Mouse (Mus musculus): Measurements from ENCODE around the gene Tgfbr3. TPM values are rescaled to one million over a fixed set of nuclear protein-coding genes. Genes with fewer than 3 reads are reported as not detected.
A peak's percentile ranks its signal among the peaks of the same experiment; 100 is the strongest.

Gene Tgfbr3
- polyA plus RNA-seq, 1 experiment from 2014 or later: 7.2 TPM

DNA sequence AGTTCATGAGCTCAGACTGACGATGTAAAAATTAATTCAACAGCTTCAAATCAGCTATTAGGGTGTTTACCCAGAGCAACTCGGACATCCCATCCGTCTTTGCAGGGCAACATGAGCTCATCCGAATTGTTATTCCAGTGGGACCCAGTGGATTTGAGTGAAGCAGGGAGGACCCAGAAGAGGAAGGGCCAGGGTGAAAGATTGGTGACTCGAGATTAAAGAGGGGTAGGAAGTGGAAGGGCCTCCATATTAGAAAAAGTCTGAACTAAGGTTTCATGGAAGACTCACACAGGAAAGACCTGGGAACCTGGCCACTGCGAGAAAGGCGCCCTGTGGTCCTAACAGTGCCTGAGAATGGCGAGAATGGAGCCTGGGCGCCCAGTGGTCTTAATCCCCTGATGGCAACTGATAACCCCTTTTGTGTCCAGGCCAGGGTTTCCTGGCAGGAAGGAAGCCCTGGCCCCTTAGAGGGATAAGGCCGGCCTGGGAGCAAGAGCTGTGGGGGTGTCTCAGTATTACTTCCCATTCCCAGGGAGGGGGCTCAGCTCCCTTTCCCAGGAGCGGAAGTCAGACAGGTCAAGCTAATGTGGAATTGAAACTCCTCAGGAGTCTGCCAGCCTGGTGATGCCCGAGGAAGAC is 208.3 kb downstream of the Tgfbr3 start:
- H3K27me3 ChIP-seq (ENCODE audit: low read depth, poor library complexity, severe bottlenecking): no peaks in the 10 kb centered on the region
- H3K9me3 ChIP-seq (replicated peaks): no peaks in the 10 kb centered on the region
- H3K36me3 ChIP-seq: no peaks in the 10 kb centered on the region
- DNase-seq (ENCODE audit: low spot score): no peak
- H3K4me1 ChIP-seq: peaks cover 25% of the 10 kb centered on the region
- 44% methylated on average over 12 of the region's 12 CpGs for WGBS
- no peak overlapping the region for H3K4me3 ChIP-seq
- H3K27ac ChIP-seq (replicated peaks): 0 out of 2 replicates have a peak overlapping the region, but pooled peaks have one; percentile 38

- Histone ChIP-seq H3K27ac (replicated peaks) (no peak overlapping the region), H3K9me3 (replicated peaks) (no peaks in the 10 kb centered on the region), H3K4me1 (peaks cover 25% of the 10 kb centered on the region), H3K27me3 (ENCODE audit: low read depth, poor library complexity, severe bottlenecking) (no peaks in the 10 kb centered on the region), H3K36me3 (no peaks in the 10 kb centered on the region), H3K4me3 (no peak overlapping the region)
- 66% methylated on average over 8 of the region's 8 CpGs for WGBS
- no peak for DNase-seq (ENCODE audit: low spot score)
Observed at GRCm38 (mm10) chr5:107079920-107080319, 209.5 kb downstream of the Tgfbr3 start.

GRCm38 (mm10) chr5:107079146-107079638 is 210.2 kb downstream of the Tgfbr3 start:
- no peak for DNase-seq (ENCODE audit: low spot score)
- no peaks in the 10 kb centered on the region for H3K9me3 ChIP-seq (replicated peaks)
- no peaks in the 10 kb centered on the region for H3K27me3 ChIP-seq (ENCODE audit: low read depth, poor library complexity, severe bottlenecking)
- no peak overlapping the region for H3K4me3 ChIP-seq
- peaks cover 29% of the 10 kb centered on the region for H3K4me1 ChIP-seq
- 0 out of 2 replicates have a peak overlapping the region, but pooled peaks have one; percentile 42 for H3K27ac ChIP-seq (replicated peaks)
- H3K36me3 ChIP-seq: no peaks in the 10 kb centered on the region
- WGBS: 82% methylated on average over 11 of the region's 11 CpGs

- DNase-seq (ENCODE audit: low spot score): no peak
- Histone ChIP-seq H3K27me3 (ENCODE audit: low read depth, poor library complexity, severe bottlenecking) (no peaks in the 10 kb centered on the region), H3K4me3 (no peak overlapping the region), H3K4me1 (peaks cover 36% of the 10 kb centered on the region), H3K36me3 (no peaks in the 10 kb centered on the region), H3K27ac (replicated peaks) (no peak overlapping the region), H3K9me3 (replicated peaks) (no peaks in the 10 kb centered on the region)
- 96% methylated on average over 3 of the region's 3 CpGs for WGBS
Observed at GRCm38 (mm10) chr5:107078361-107078760, 211.1 kb downstream of the Tgfbr3 start.

DNA sequence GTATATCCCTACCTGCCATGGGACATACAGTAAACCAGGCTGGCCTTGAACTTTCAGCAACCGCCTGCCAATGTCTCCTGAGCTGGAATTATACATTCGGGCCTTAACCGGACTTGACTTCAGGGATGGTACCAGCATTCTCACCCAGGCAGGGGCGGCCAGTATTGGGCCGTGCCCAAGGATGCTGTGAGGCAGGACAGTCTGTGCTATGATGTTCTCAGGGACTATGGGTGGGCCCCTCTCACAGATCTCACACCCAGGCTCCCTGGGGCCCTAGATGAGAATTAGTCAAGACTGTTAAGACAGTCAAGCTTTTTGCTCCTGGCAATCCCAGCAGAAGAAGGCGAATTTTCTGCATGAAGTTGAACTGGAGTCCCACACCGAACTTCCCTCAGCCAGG is 211.5 kb downstream of the Tgfbr3 start:
- H3K9me3 ChIP-seq (replicated peaks): no peaks in the 10 kb centered on the region
- H3K4me1 ChIP-seq: peaks cover 36% of the 10 kb centered on the region
- H3K27me3 ChIP-seq (ENCODE audit: low read depth, poor library complexity, severe bottlenecking): no peaks in the 10 kb centered on the region
- H3K27ac ChIP-seq (replicated peaks): no peak overlapping the region
- WGBS: 89% methylated on average over 7 of the region's 7 CpGs
- DNase-seq (ENCODE audit: low spot score): no peak
- H3K4me3 ChIP-seq: no peak overlapping the region
- no peaks in the 10 kb centered on the region for H3K36me3 ChIP-seq

DNA sequence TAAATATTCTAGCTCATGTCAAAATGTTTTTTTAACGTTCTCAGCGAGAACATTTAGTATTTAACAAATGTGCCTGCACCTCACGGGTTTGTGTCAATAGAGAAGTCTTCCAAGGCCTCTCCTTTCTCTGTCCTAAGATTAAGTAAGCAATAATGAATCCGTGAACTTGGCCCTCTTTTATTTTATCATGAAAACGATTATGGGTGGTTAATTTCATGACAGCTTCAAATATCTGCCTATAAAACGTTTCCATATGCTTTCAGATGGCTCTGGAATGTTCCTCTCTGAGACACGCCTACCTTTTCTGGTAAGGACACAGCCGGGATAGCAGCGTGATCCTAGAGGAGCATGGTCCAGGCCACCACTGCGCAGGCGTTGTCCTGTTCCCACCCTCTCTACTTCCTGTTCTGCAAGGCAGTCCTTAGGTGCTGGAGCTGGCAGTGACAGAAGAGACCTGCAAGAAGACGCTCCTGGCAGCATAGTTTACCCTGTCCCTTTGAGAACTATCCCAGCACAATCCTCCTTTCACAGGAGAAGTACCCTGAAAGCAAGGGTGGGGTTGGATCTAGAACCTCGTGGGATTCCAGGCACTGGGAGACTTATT is 214.3 kb downstream of the Tgfbr3 start:
- H3K27me3 ChIP-seq (ENCODE audit: low read depth, poor library complexity, severe bottlenecking): no peaks in the 10 kb centered on the region
- H3K4me3 ChIP-seq: no peak overlapping the region
- H3K36me3 ChIP-seq: no peaks in the 10 kb centered on the region
- no peaks in the 10 kb centered on the region for H3K9me3 ChIP-seq (replicated peaks)
- H3K27ac ChIP-seq (replicated peaks): no peak overlapping the region
- WGBS: 89% methylated on average over 13 of the region's 13 CpGs
- peaks cover 18% of the 10 kb centered on the region for H3K4me1 ChIP-seq
- DNase-seq (ENCODE audit: low spot score): no peak

DNA sequence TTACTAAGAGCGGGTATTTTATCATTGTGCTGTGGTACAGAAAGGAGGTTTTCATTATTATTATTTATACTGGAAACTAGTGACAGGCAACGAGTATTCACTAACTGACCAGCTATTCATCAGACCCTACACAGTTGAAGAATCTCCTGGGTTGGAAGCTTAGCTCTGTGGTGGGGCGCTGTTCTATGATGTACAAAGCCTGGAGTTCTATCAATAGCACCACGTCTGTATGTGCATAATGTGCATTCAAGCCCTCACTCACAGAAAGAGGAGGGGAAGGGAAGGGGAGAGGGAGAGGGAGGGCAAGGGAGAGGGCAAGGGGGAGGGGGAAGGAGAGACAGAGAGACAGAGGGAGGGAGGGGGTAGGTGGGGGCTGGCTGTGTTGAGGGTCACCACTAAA is 215.1 kb downstream of the Tgfbr3 start:
- Histone ChIP-seq H3K27ac (replicated peaks) (no peak overlapping the region), H3K9me3 (replicated peaks) (no peaks in the 10 kb centered on the region), H3K27me3 (ENCODE audit: low read depth, poor library complexity, severe bottlenecking) (no peaks in the 10 kb centered on the region), H3K4me3 (no peak overlapping the region), H3K4me1 (peaks cover 13% of the 10 kb centered on the region), H3K36me3 (no peaks in the 10 kb centered on the region)
- DNase-seq (ENCODE audit: low spot score): no peak
- WGBS: 56% methylated on average over 4 of the region's 4 CpGs

DNA sequence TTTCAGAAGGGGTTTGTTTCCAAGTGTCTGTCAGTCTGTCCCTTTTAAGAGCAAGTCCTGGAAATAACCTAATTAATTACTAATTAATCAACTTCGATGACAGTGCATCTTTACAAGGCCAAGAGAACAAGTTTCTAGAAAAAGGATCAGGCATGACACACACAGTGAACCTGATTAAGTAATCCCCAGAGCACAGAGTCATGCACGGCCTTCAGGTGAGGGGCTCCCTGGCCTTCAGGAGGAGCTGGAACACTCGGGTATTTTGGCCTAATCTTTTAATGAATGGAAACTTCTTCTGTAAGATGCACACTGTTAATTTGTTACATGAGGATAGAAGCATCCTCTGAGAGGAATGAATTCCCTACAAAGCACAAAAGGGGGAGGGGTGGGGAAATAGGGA is 215.9 kb downstream of the Tgfbr3 start:
- Histone ChIP-seq H3K27ac (replicated peaks) (no peak overlapping the region), H3K36me3 (no peaks in the 10 kb centered on the region), H3K4me3 (no peak overlapping the region), H3K4me1 (peaks cover 11% of the 10 kb centered on the region), H3K9me3 (replicated peaks) (no peaks in the 10 kb centered on the region), H3K27me3 (ENCODE audit: low read depth, poor library complexity, severe bottlenecking) (no peaks in the 10 kb centered on the region)
- 54% methylated on average over 3 of the region's 3 CpGs for WGBS
- DNase-seq (ENCODE audit: low spot score): no peak

- no peak overlapping the region for H3K4me3 ChIP-seq
- no peak for DNase-seq (ENCODE audit: low spot score)
Observed at GRCm38 (mm10) chr5:107068146-107068545, 221.3 kb downstream of the Tgfbr3 start.

DNA sequence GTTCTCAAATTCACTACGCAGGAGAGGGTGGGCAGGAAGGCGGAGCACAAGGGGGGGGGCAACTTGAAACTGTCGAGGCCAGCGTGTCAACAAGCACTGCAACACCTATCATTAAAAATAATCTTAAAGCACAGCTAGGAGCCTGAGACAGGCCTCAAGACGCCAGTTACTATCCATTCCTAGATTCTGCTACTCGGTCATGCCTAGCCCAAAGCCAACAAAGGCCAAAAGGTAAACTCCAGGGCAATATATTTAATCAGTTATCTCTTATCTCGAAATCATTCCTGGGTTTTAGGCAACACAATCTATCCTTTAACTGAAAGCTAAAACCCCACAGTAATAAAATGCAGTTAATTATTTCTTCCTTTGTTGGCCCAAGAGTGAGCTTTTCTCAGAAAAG is 221.9 kb downstream of the Tgfbr3 start:
- Histone ChIP-seq H3K4me1 (peaks cover 5% of the 10 kb centered on the region), H3K4me3 (no peak overlapping the region), H3K27ac (replicated peaks) (no peak overlapping the region), H3K9me3 (replicated peaks) (no peaks in the 10 kb centered on the region), H3K27me3 (ENCODE audit: low read depth, poor library complexity, severe bottlenecking) (0 out of 2 replicates have a peak, but pooled peaks cover 3% of the 10 kb centered on the region), H3K36me3 (no peaks in the 10 kb centered on the region)
- no peak for DNase-seq (ENCODE audit: low spot score)
- 91% methylated on average over 7 of the region's 7 CpGs for WGBS

More at GRCm38 (mm10) chr5:107068146-107068545, 221.3 kb downstream of the Tgfbr3 start:
- 86% methylated on average over 5 of the region's 5 CpGs for WGBS
- 0 out of 2 replicates have a peak, but pooled peaks cover 3% of the 10 kb centered on the region for H3K27me3 ChIP-seq (ENCODE audit: low read depth, poor library complexity, severe bottlenecking)
- H3K9me3 ChIP-seq (replicated peaks): no peaks in the 10 kb centered on the region
- no peak overlapping the region for H3K27ac ChIP-seq (replicated peaks)
- H3K4me1 ChIP-seq: peaks cover under 1% of the 10 kb centered on the region; the same call in 1 of the 2 replicates
- H3K36me3 ChIP-seq: no peaks in the 10 kb centered on the region

GRCm38 (mm10) chr5:107064922-107065321 is 224.5 kb downstream of the Tgfbr3 start:
- H3K9me3 ChIP-seq (replicated peaks): peaks cover 5% of the 10 kb centered on the region; the same call in 1 of the 2 replicates
- no peaks in the 10 kb centered on the region for H3K36me3 ChIP-seq
- DNase-seq (ENCODE audit: low spot score): no peak
- peaks cover 16% of the 10 kb centered on the region for H3K4me1 ChIP-seq
- 0 out of 2 replicates have a peak, but pooled peaks cover 3% of the 10 kb centered on the region for H3K27me3 ChIP-seq (ENCODE audit: low read depth, poor library complexity, severe bottlenecking)
- H3K4me3 ChIP-seq: no peak overlapping the region
- WGBS: 67% methylated on average over 5 of the region's 5 CpGs
- H3K27ac ChIP-seq (replicated peaks): no peak overlapping the region

GRCm38 (mm10) chr5:107062229-107062852 is 227.1 kb downstream of the Tgfbr3 start:
- no peak overlapping the region for H3K4me3 ChIP-seq
- H3K36me3 ChIP-seq: no peaks in the 10 kb centered on the region
- H3K27ac ChIP-seq (replicated peaks): 0 out of 2 replicates have a peak overlapping the region, but pooled peaks have one; percentile 33
- DNase-seq (ENCODE audit: low spot score): peak; percentile 31
- peaks cover 16% of the 10 kb centered on the region for H3K4me1 ChIP-seq
- 0 out of 2 replicates have a peak, but pooled peaks cover 3% of the 10 kb centered on the region for H3K27me3 ChIP-seq (ENCODE audit: low read depth, poor library complexity, severe bottlenecking)
- 57% methylated on average over 12 of the region's 12 CpGs for WGBS
- peaks cover 5% of the 10 kb centered on the region; the same call in 1 of the 2 replicates for H3K9me3 ChIP-seq (replicated peaks)
